Mouse (Mus musculus) CH12.LX (cell line): Measurements from ENCODE around the gene Lyst. TPM values are rescaled to one million over a fixed set of nuclear protein-coding genes. Genes with fewer than 3 reads are reported as not detected.

Experiments used
- DNase-seq: peaks from one replicate; pipeline ENCODE4 v3.0.0-alpha.2; 2013; ENCODE audit errors: extremely low read depth
- H3K27ac ChIP-seq: 2 replicates; pipeline ENCODE4 v1.5.1; 2012; ENCODE audit warnings: low read depth, mild to moderate bottlenecking, control low read depth, moderate library complexity; ENCODE audit not compliant: insufficient read depth
- H3K27me3 ChIP-seq: replicated peaks from 2 replicates; pipeline ENCODE3; 2012; ENCODE audit warnings: inconsistent platforms
- H3K36me3 ChIP-seq, 2 experiments: replicated peaks in 1 of 2; 2 replicates each; pipeline versions ENCODE3 to v1.6.1; 2012; ENCODE audit warnings: inconsistent platforms in 1 of 2, low read length in 1 of 2, mild to moderate bottlenecking in 1 of 2, mixed read lengths in 1 of 2, moderate library complexity in 1 of 2; ENCODE audit not compliant: control insufficient read depth in 1 of 2, insufficient read depth in 1 of 2
- H3K4me1 ChIP-seq, 2 experiments: 2 replicates each; pipeline ENCODE4 v1.6.1; 2012; ENCODE audit warnings: inconsistent platforms in 1 of 2, moderate library complexity in 1 of 2; ENCODE audit not compliant: insufficient read depth in 2 of 2, control insufficient read depth in 1 of 2
- H3K4me2 ChIP-seq: 2 replicates; pipeline ENCODE4 v1.6.1; 2012; ENCODE audit warnings: low read depth, mild to moderate bottlenecking, control low read depth; ENCODE audit not compliant: poor library complexity, insufficient read depth, severe bottlenecking
- H3K4me3 ChIP-seq, 3 experiments: fragments of 150-350 bp in 1 of 3; sonication (generic) in 1 of 3; replicated peaks in 1 of 3; 2 replicates each; pipeline versions ENCODE3 to v1.5.1; 2011 to 2012; ENCODE audit warnings: low read depth in 2 of 3, low read length in 2 of 3, mild to moderate bottlenecking in 2 of 3, moderate library complexity in 2 of 3, control low read depth in 1 of 3, improper control_type of control experiment in 1 of 3, inconsistent platforms in 1 of 3, mixed read lengths in 1 of 3; ENCODE audit not compliant: poor library complexity in 1 of 3
- H3K79me2 ChIP-seq: replicated peaks from 2 replicates; pipeline ENCODE4 v1.6.1; 2012; ENCODE audit warnings: mild to moderate bottlenecking, moderate library complexity; ENCODE audit not compliant: control insufficient read depth, poor library complexity, insufficient read depth, severe bottlenecking; ENCODE audit errors: extremely low read depth
- H3K9ac ChIP-seq: 2 replicates; pipeline ENCODE4 v1.6.1; 2012; ENCODE audit warnings: low read depth, mild to moderate bottlenecking, control low read depth, moderate library complexity; ENCODE audit not compliant: insufficient read depth
- H3K9me3 ChIP-seq: replicated peaks from 2 replicates; pipeline ENCODE3; 2012; ENCODE audit warnings: low read length, inconsistent platforms, mixed read lengths
- BHLHE40 ChIP-seq: IDR thresholded peaks from 2 replicates; pipeline ENCODE4 v1.6.1; 2011; ENCODE audit warnings: mild to moderate bottlenecking, low read depth, low read length, improper control_type of control experiment
- CHD1 ChIP-seq: IDR thresholded peaks from 2 replicates; pipeline ENCODE4 v1.6.1; 2012; ENCODE audit warnings: low read depth, low read length, improper control_type of control experiment, inconsistent platforms
- CHD2 ChIP-seq: IDR thresholded peaks from 2 replicates; pipeline ENCODE4 v1.6.1; 2011; ENCODE audit warnings: low read length, improper control_type of control experiment
- CTCF ChIP-seq, 2 experiments: IDR thresholded peaks in 1 of 2; conservative IDR thresholded peaks in 1 of 2; 2 replicates each; pipeline ENCODE4 v1.5.1; 2011 to 2012; ENCODE audit warnings: low read depth in 2 of 2, low read length in 2 of 2, improper control_type of control experiment in 1 of 2, inconsistent platforms in 1 of 2, mild to moderate bottlenecking in 1 of 2, moderate library complexity in 1 of 2
- E2F4 ChIP-seq: IDR thresholded peaks from 2 replicates; pipeline ENCODE4 v1.6.1; 2011; ENCODE audit warnings: low read depth, low read length, improper control_type of control experiment; ENCODE audit not compliant: insufficient replicate concordance
- ELF1 ChIP-seq: IDR thresholded peaks from 2 replicates; pipeline ENCODE4 v1.6.1; 2014; ENCODE audit warnings: low read depth, mild to moderate bottlenecking, inconsistent platforms, low read length, improper control_type of control experiment
- EP300 ChIP-seq: IDR thresholded peaks from 2 replicates; pipeline ENCODE4 v1.6.1; 2011; ENCODE audit warnings: low read length, improper control_type of control experiment
- ETS1 ChIP-seq: conservative IDR thresholded peaks from 2 replicates; pipeline ENCODE4 v1.6.1; 2012; ENCODE audit warnings: low read depth, mild to moderate bottlenecking, inconsistent platforms, low read length, improper control_type of control experiment, moderate library complexity
- GABPA ChIP-seq: IDR thresholded peaks from 2 replicates; pipeline ENCODE4 v1.6.1; 2012; ENCODE audit warnings: low read depth, low read length, improper control_type of control experiment, inconsistent platforms; ENCODE audit not compliant: insufficient replicate concordance
- HCFC1 ChIP-seq: IDR thresholded peaks from 2 replicates; pipeline ENCODE4 v1.6.1; 2012; ENCODE audit warnings: low read depth, mild to moderate bottlenecking, inconsistent platforms, low read length, improper control_type of control experiment
- IRF4 ChIP-seq: IDR thresholded peaks from 2 replicates; pipeline ENCODE4 v1.6.1; 2014; ENCODE audit warnings: low read depth, mild to moderate bottlenecking, inconsistent platforms, low read length, improper control_type of control experiment
- JUN ChIP-seq: IDR thresholded peaks from 2 replicates; pipeline ENCODE4 v1.6.1; 2011; ENCODE audit warnings: low read depth, mild to moderate bottlenecking, low read length, improper control_type of control experiment, moderate library complexity; ENCODE audit not compliant: insufficient read depth
- JUND ChIP-seq: conservative IDR thresholded peaks from 2 replicates; pipeline ENCODE4 v1.6.1; 2011; ENCODE audit warnings: low read depth, low read length, improper control_type of control experiment
- KAT2A ChIP-seq: IDR thresholded peaks from 2 replicates; pipeline ENCODE4 v1.6.1; 2012; ENCODE audit warnings: low read length, improper control_type of control experiment, inconsistent platforms; ENCODE audit not compliant: insufficient replicate concordance
- MAFK ChIP-seq: IDR thresholded peaks from 2 replicates; pipeline ENCODE4 v1.6.1; 2011; ENCODE audit warnings: low read length, improper control_type of control experiment; ENCODE audit not compliant: insufficient replicate concordance
- MAX ChIP-seq: IDR thresholded peaks from 2 replicates; pipeline ENCODE4 v1.6.1; 2011; ENCODE audit warnings: low read length, improper control_type of control experiment
- MXI1 ChIP-seq: IDR thresholded peaks from 2 replicates; pipeline ENCODE4 v1.6.1; 2011; ENCODE audit warnings: mild to moderate bottlenecking, low read depth, low read length, improper control_type of control experiment
- NELFE ChIP-seq: IDR thresholded peaks from 2 replicates; pipeline ENCODE4 v1.6.1; 2011; ENCODE audit warnings: low read depth, low read length, improper control_type of control experiment
- NRF1 ChIP-seq: IDR thresholded peaks from 2 replicates; pipeline ENCODE4 v1.6.1; 2014; ENCODE audit warnings: low read depth, mild to moderate bottlenecking, inconsistent platforms, low read length, improper control_type of control experiment, moderate library complexity
- PAX5 ChIP-seq: IDR thresholded peaks from 2 replicates; pipeline ENCODE4 v1.6.1; 2012; ENCODE audit warnings: low read length, inconsistent platforms, mixed read lengths
- POLR2AphosphoS2 ChIP-seq: IDR thresholded peaks from 2 replicates; pipeline ENCODE4 v1.6.1; 2011; ENCODE audit warnings: low read depth, low read length, improper control_type of control experiment
- RAD21 ChIP-seq: IDR thresholded peaks from 2 replicates; pipeline ENCODE4 v1.6.1; 2011; ENCODE audit warnings: low read depth, mild to moderate bottlenecking, low read length, improper control_type of control experiment, moderate library complexity
- RCOR1 ChIP-seq: conservative IDR thresholded peaks from 2 replicates; pipeline ENCODE4 v1.6.1; 2012; ENCODE audit warnings: low read depth, mild to moderate bottlenecking, inconsistent platforms, low read length, improper control_type of control experiment
- SIN3A ChIP-seq: IDR thresholded peaks from 2 replicates; pipeline ENCODE4 v1.6.1; 2012; ENCODE audit warnings: low read length, improper control_type of control experiment, inconsistent platforms
- TBP ChIP-seq: conservative IDR thresholded peaks from 2 replicates; pipeline ENCODE4 v1.6.1; 2011; ENCODE audit warnings: low read depth, low read length, improper control_type of control experiment
- TCF12 ChIP-seq: IDR thresholded peaks from 2 replicates; pipeline ENCODE4 v1.6.1; 2014; ENCODE audit warnings: low read depth, mild to moderate bottlenecking, inconsistent platforms, low read length, improper control_type of control experiment
- UBTF ChIP-seq: IDR thresholded peaks from 2 replicates; pipeline ENCODE4 v1.6.1; 2012; ENCODE audit warnings: low read depth, mild to moderate bottlenecking, inconsistent platforms, low read length, improper control_type of control experiment, moderate library complexity
- USF1 ChIP-seq: IDR thresholded peaks from 2 replicates; pipeline ENCODE4 v1.6.1; 2014; ENCODE audit warnings: low read depth, mild to moderate bottlenecking, inconsistent platforms, low read length, improper control_type of control experiment
- ZC3H11A ChIP-seq: IDR thresholded peaks from 2 replicates; pipeline ENCODE4 v1.6.1; 2012; ENCODE audit warnings: low read depth, mild to moderate bottlenecking, inconsistent platforms, low read length, improper control_type of control experiment
- ZKSCAN1 ChIP-seq: IDR thresholded peaks from 2 replicates; pipeline ENCODE4 v1.6.1; 2012; ENCODE audit warnings: low read depth, inconsistent platforms, low read length, improper control_type of control experiment, borderline replicate concordance
- ZMIZ1 ChIP-seq: IDR thresholded peaks from 2 replicates; pipeline ENCODE4 v1.6.1; 2012; ENCODE audit warnings: low read depth, mild to moderate bottlenecking, inconsistent platforms, low read length, improper control_type of control experiment
- ZNF384 ChIP-seq: IDR thresholded peaks from 2 replicates; pipeline ENCODE4 v1.6.1; 2012; ENCODE audit warnings: low read depth, low read length, improper control_type of control experiment, inconsistent platforms
- dilution Hi-C: fragments of 300-500 bp; cut with MboI; formaldehyde crosslinking; loops from 2 replicates; pipeline ENCODE4 v1.14.3; 2020; ENCODE audit warnings: low sequenced_read_pairs; ENCODE audit not compliant: extremely low pct_unique_long_range_greater_than_20kb, extremely low pct_ligation_motif_present
- in situ Hi-C: fragments of 300-500 bp; cut with MboI; formaldehyde crosslinking; loops from 3 replicates; pipeline ENCODE4 v1.14.3; 2019; ENCODE audit warnings: low sequenced_read_pairs, low pct_ligation_motif_present, low pct_unique_long_range_greater_than_20kb, mixed read lengths
- polyA plus RNA-seq: library from polyadenylated mRNA; unstranded; fragments of >175 nt; gene quantifications from 2 replicates; pipeline ENCODE4 v1.2.1, GENCODE M21; 2012; ENCODE audit warnings: low read depth; ENCODE audit not compliant: insufficient read length
- total RNA-seq, 2 experiments: library from RNA; depleted of rRNA; stranded (reverse); fragments of 300-350 nt in 1 of 2; fragments of >200 nt in 1 of 2; gene quantifications; 2 replicates each; pipeline ENCODE4 v1.2.3; 2012 to 2014

Gene Lyst
- total and polyA plus RNA-seq, 3 experiments = 33.1 to 61.1 (median 34.8) TPM

- peak; percentile 24 for DNase-seq
- in situ Hi-C loops = loop anchor here (25.0 kb wide), 1 partner anchor 110 kb away; no protein-coding TSS in a partner anchor
- Histone ChIP-seq H3K79me2 (peaks cover 3% of the 10 kb centered on the region; the same call in 1 of the 2 replicates), H3K27ac (no peak overlapping the region), H3K4me2 (peak overlapping the region; percentile 36; the same call in 1 of the 2 replicates), H3K36me3 (peaks cover 15 to 48% of the 10 kb centered on the region in 2 experiments), H3K27me3 (no peaks in the 10 kb centered on the region), H3K4me1 (peaks cover 0 to 47% of the 10 kb centered on the region in 2 experiments; a peak in 3 of 4 replicates), H3K9ac (no peak overlapping the region), H3K4me3 (no peak overlapping the region), H3K9me3 (no peaks in the 10 kb centered on the region)
- dilution Hi-C loops = no loop called here
- no peak for TF ChIP-seq UBTF
- no peak for TF ChIP-seq RAD21
- no peak for TF ChIP-seq MAX
- no peak for TF ChIP-seq CHD1
- no peak for TF ChIP-seq TCF12
- no peak for TF ChIP-seq POLR2AphosphoS2
- TF ChIP-seq ETS1 = no peak
- no peak for TF ChIP-seq TBP
- TF ChIP-seq ZNF384 = peak; percentile 83
- no peak for TF ChIP-seq NELFE
- TF ChIP-seq CHD2 = no peak
- TF ChIP-seq IRF4 = peak; percentile 45; the same call in 1 of the 2 replicates
- no peak for TF ChIP-seq BHLHE40
- TF ChIP-seq MXI1 = no peak
- TF ChIP-seq PAX5 = no peak
- no peak for TF ChIP-seq E2F4
- TF ChIP-seq ELF1 = peak; percentile 13; the same call in 1 of the 2 replicates
- TF ChIP-seq EP300 = 0 out of 2 replicates have a peak, but pooled peaks have one; percentile 19
- TF ChIP-seq KAT2A = no peak
- TF ChIP-seq GABPA = no peak
- TF ChIP-seq ZKSCAN1 = no peak
Observed at GRCm38 (mm10) chr13:13622565-13622964, 32.4 kb downstream of the Lyst start.

GRCm38 (mm10) chr13:13633746-13634145 is 43.5 kb downstream of the Lyst start:
- TF ChIP-seq JUND (no peak), ZKSCAN1 (no peak), RCOR1 (no peak), USF1 (no peak), CTCF (conservative IDR thresholded peaks at IDR 0.05 in 1 of 2, IDR thresholded peaks at IDR 0.05 in 1 of 2; ENCODE audit: low read depth in 2 of 2, low read length in 2 of 2) (no peak), ZMIZ1 (no peak), MAX (no peak), UBTF (no peak), PAX5 (no peak), ELF1 (no peak), HCFC1 (no peak), JUN (no peak), GABPA (no peak), SIN3A (no peak), ZC3H11A (no peak), NRF1 (no peak), BHLHE40 (no peak), MAFK (no peak), KAT2A (no peak)
- TF ChIP-seq, all 38 proteins: peak for 0
- DNase-seq = no peak
- Histone ChIP-seq H3K9me3 (no peaks in the 10 kb centered on the region), H3K79me2 (peaks cover 5% of the 10 kb centered on the region), H3K4me3 (no peak overlapping the region), H3K36me3 (peaks cover 40 to 75% of the 10 kb centered on the region in 2 experiments), H3K9ac (no peak overlapping the region), H3K27me3 (no peaks in the 10 kb centered on the region), H3K4me1 (peaks cover 0 to 34% of the 10 kb centered on the region in 2 experiments; a peak in 2 of 4 replicates), H3K4me2 (no peak overlapping the region), H3K27ac (no peak overlapping the region)
- dilution Hi-C loops (no loop called here), in situ Hi-C loops (no loop called here)
